Mouse (Mus musculus): ENCODE results near the gene Ppp4r3a. TPM values are rescaled to one million over a fixed set of nuclear protein-coding genes. Genes with fewer than 3 reads are reported as not detected.

Ppp4r3a gene
- polyA plus RNA-seq, 1 experiment from 2014 or later: 45.2 TPM

- WGBS: 88% methylated on average over 4 of the region's 4 CpGs
- ATAC-seq (ENCODE audit: insufficient number of reproducible peaks, insufficient read depth, low FRiP score, low read depth): no peak
Observed at GRCm38 (mm10) chr12:101074821-101075429, 8.6 kb downstream of the Ppp4r3a start.

DNA sequence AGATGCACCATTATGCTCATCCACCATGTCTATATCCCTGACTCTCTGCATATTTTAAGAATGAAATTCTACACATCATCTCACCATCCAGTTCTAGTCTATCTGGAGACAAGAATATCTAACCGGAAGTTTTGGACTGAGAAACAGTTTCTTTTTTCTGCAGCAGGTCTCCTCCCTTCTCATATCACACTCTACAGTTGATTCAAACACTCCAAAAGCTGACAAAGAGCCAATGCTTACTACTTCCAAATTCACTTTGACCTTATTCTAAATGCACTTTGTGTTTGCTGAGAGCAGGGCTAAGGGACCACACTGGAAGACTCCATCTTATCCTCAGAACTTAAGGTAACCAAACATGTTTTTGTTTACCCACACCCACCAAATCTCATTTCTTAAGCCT, 13.7 kb downstream of the Ppp4r3a start:
- Histone ChIP-seq H3K4me2 (replicated peaks; ENCODE audit: low read depth, low read length) (no peak overlapping the region), H3K4me1 (ENCODE audit: control insufficient read depth, insufficient read depth, low read length) (no peaks in the 10 kb centered on the region), H3K36me3 (ENCODE audit: control insufficient read depth, insufficient read depth, low read length) (peaks cover 10% of the 10 kb centered on the region), H3K4me3 (ENCODE audit: low read depth, low read length) (no peak overlapping the region), H3K27ac (ENCODE audit: low read length) (no peak overlapping the region), H3K9ac (replicated peaks; ENCODE audit: low read depth, low read length) (no peak overlapping the region), H3K27me3 (ENCODE audit: control insufficient read depth, insufficient read depth, low read length) (no peaks in the 10 kb centered on the region), H3K9me3 (ENCODE audit: control insufficient read depth, low read depth, low read length) (no peaks in the 10 kb centered on the region)
- 95% methylated on average over 1 of the region's 1 CpGs for WGBS
- ATAC-seq (ENCODE audit: insufficient number of reproducible peaks, insufficient read depth, low FRiP score, low read depth): no peak

More at GRCm38 (mm10) chr12:101074821-101075429, 8.6 kb downstream of the Ppp4r3a start:
- no peaks in the 10 kb centered on the region for H3K9me3 ChIP-seq (ENCODE audit: control insufficient read depth, low read depth, low read length)
- no peak overlapping the region for H3K4me3 ChIP-seq (ENCODE audit: low read depth, low read length)
- H3K4me2 ChIP-seq (replicated peaks; ENCODE audit: low read depth, low read length): no peak overlapping the region
- H3K36me3 ChIP-seq (ENCODE audit: control insufficient read depth, insufficient read depth, low read length): peaks cover 5% of the 10 kb centered on the region; the same call in 1 of the 2 replicates
- no peaks in the 10 kb centered on the region for H3K4me1 ChIP-seq (ENCODE audit: control insufficient read depth, insufficient read depth, low read length)
- no peak overlapping the region for H3K27ac ChIP-seq (ENCODE audit: low read length)
- no peaks in the 10 kb centered on the region for H3K27me3 ChIP-seq (ENCODE audit: control insufficient read depth, insufficient read depth, low read length)
- H3K9ac ChIP-seq (replicated peaks; ENCODE audit: low read depth, low read length): no peak overlapping the region

DNA sequence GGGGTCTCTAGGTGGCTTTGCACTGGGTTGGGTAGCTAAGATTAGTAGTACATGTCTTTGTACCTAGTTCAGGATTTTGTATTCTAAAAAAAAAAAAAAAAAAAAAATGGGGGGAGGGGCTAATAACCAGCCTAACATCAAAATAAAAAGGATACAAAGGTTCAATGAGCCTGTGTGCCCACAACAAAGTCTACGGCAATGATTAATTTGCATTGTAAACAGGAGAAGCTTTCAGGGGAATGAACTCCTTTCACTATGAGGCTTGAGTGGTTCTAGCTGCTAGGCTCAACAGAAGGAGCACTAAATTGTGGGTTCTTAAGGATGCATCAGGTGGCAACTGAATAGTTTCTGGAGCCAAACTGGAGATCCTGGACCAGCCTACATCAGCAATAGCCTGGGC, 17.2 kb downstream of the Ppp4r3a start:
- no peak overlapping the region for H3K4me2 ChIP-seq (replicated peaks; ENCODE audit: low read depth, low read length)
- no peak overlapping the region for H3K4me3 ChIP-seq (ENCODE audit: low read depth, low read length)
- H3K9me3 ChIP-seq (ENCODE audit: control insufficient read depth, low read depth, low read length): no peaks in the 10 kb centered on the region
- H3K36me3 ChIP-seq (ENCODE audit: control insufficient read depth, insufficient read depth, low read length): peaks cover 35% of the 10 kb centered on the region
- 77% methylated on average over 1 of the region's 1 CpGs for WGBS
- no peak for ATAC-seq (ENCODE audit: insufficient number of reproducible peaks, insufficient read depth, low FRiP score, low read depth)
- H3K27ac ChIP-seq (ENCODE audit: low read length): no peak overlapping the region
- no peaks in the 10 kb centered on the region for H3K27me3 ChIP-seq (ENCODE audit: control insufficient read depth, insufficient read depth, low read length)
- H3K9ac ChIP-seq (replicated peaks; ENCODE audit: low read depth, low read length): no peak overlapping the region
- no peaks in the 10 kb centered on the region for H3K4me1 ChIP-seq (ENCODE audit: control insufficient read depth, insufficient read depth, low read length)

DNA sequence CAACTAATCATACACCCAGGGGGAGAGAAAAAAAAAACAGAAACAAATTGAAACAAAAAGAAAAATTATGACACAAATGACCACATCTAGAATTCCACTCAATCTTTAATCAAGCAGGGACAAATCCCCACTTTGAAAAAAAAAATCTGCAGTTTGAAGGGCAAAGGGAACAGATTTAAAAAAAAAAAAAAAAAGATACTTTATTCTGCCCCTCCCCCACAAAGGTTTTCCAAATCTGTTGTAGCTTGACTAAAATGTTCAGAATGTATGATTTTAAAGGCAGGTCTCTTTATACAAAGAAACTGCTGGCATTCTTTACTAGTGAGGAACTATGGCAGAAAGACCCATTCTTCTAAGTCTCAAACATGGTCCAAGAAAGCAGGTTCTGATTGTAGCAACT, 43.5 kb downstream of the Ppp4r3a start:
- H3K4me1 ChIP-seq (ENCODE audit: control insufficient read depth, insufficient read depth, low read length): no peaks in the 10 kb centered on the region
- H3K9me3 ChIP-seq (ENCODE audit: control insufficient read depth, low read depth, low read length): no peaks in the 10 kb centered on the region
- no peak overlapping the region for H3K4me3 ChIP-seq (ENCODE audit: low read depth, low read length)
- H3K27ac ChIP-seq (ENCODE audit: low read length): no peak overlapping the region
- no peak for ATAC-seq (ENCODE audit: insufficient number of reproducible peaks, insufficient read depth, low FRiP score, low read depth)
- H3K27me3 ChIP-seq (ENCODE audit: control insufficient read depth, insufficient read depth, low read length): no peaks in the 10 kb centered on the region
- H3K9ac ChIP-seq (replicated peaks; ENCODE audit: low read depth, low read length): no peak overlapping the region
- H3K36me3 ChIP-seq (ENCODE audit: control insufficient read depth, insufficient read depth, low read length): peaks cover 52% of the 10 kb centered on the region
- H3K4me2 ChIP-seq (replicated peaks; ENCODE audit: low read depth, low read length): no peak overlapping the region

DNA sequence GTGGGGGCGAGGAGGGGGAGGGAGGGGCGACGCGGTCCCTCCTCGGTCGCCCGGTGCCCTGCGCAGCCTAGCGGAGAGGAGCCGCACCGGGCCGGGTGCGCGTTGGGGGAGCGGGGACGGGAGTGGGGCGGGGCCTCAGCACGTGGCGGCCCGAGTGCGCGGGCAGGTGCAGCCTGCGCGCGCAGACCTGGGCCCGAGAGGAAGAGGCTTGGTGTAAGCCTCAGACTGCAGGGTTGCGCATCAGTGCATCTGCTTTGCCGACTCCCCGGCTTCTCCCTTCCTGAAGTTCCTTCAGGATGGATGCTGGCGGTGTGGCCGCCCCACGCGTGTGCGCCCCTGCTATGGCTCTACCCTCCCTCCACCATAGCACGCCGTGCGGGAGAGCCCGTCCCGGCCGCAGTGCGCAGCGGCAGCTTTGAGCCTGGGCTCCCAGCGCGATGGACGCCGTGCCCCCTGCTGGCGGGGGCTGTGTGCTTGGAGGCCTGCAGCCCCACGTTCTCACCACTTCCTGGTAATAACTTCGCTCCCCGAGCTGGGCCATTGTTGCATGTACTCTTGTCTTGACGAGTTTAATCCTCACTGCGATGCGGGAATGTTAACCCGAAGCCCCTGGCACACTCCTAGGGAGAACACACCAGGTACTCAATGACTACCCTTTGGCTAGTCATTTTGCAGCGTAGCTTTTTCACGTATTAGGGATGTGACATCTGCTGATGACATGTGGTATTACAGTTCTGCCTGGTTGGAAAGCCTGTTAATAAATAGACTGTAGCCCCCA, 54.4 kb downstream of the Ppp4r3a start, which contains the start of gene Ccdc88c:
Ccdc88c (minus strand) TSS at position 103 of the 778 bp plus-strand sequence.
- peak within 1 kb of the TSS; percentile 87 for H3K27ac ChIP-seq (ENCODE audit: low read length)
- WGBS: 0% methylated on average over 47 of the region's 56 CpGs
- H3K4me2 ChIP-seq (replicated peaks; ENCODE audit: low read depth, low read length): peak within 1 kb of the TSS; percentile 94
- peak within 1 kb of the TSS; percentile 65 for H3K9ac ChIP-seq (replicated peaks; ENCODE audit: low read depth, low read length)
- H3K9me3 ChIP-seq (ENCODE audit: control insufficient read depth, low read depth, low read length): no peaks in the 10 kb centered on the region
- ATAC-seq (ENCODE audit: insufficient number of reproducible peaks, insufficient read depth, low FRiP score, low read depth): peak; percentile 90
- no peaks in the 10 kb centered on the region for H3K27me3 ChIP-seq (ENCODE audit: control insufficient read depth, insufficient read depth, low read length)
- peaks cover 10% of the 10 kb centered on the region for H3K4me1 ChIP-seq (ENCODE audit: control insufficient read depth, insufficient read depth, low read length)
- peak within 1 kb of the TSS; percentile 64 for H3K4me3 ChIP-seq (ENCODE audit: low read depth, low read length)
- no peaks in the 10 kb centered on the region for H3K36me3 ChIP-seq (ENCODE audit: control insufficient read depth, insufficient read depth, low read length)

DNA sequence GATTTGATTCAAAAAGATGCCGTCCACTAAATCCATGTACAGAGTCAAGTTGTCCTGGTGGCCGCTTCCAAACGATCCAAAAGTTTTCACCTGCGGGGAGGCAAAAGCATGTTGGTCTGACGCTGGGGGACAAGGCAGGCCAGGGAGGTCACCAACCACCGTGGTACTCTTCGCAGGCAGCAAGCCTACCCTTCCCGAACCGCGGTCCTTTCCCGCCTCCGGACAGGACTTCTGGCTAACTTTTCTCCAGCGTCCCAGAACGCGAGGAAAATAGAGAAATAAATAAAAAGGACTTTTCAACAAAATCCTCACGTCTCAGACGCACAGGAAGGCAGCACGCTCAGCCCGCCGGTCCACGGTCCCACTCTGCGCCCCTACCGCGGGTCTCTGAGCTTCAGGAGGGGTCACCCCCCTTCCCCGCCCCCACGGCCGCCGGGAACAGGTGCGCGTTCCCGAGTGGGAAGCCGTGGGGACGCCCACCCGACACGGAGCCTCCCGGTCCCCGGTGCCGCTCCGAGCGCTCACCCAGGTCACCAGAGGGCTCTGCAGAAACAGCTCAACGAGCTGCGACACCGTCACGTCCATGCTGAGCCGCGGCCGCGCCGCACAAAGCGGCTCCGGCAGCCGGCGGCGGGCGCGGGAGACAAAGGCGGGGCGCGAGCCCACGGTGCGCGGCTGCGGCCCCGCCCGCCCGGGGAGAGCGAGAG, 55.1 kb downstream of the Ppp4r3a start:
- Histone ChIP-seq H3K27ac (ENCODE audit: low read length) (peak overlapping the region; percentile 87), H3K9ac (replicated peaks; ENCODE audit: low read depth, low read length) (peak overlapping the region; percentile 65), H3K4me1 (ENCODE audit: control insufficient read depth, insufficient read depth, low read length) (peaks cover 10% of the 10 kb centered on the region), H3K4me2 (replicated peaks; ENCODE audit: low read depth, low read length) (peak overlapping the region; percentile 94), H3K27me3 (ENCODE audit: control insufficient read depth, insufficient read depth, low read length) (no peaks in the 10 kb centered on the region), H3K9me3 (ENCODE audit: control insufficient read depth, low read depth, low read length) (no peaks in the 10 kb centered on the region), H3K4me3 (ENCODE audit: low read depth, low read length) (peak overlapping the region; percentile 64), H3K36me3 (ENCODE audit: control insufficient read depth, insufficient read depth, low read length) (no peaks in the 10 kb centered on the region)
- no peak for ATAC-seq (ENCODE audit: insufficient number of reproducible peaks, insufficient read depth, low FRiP score, low read depth)
- WGBS: under 1% methylated on average over 66 of the region's 67 CpGs

- H3K4me1 ChIP-seq (ENCODE audit: control insufficient read depth, insufficient read depth, low read length): peaks cover 10% of the 10 kb centered on the region
- 0 out of 2 replicates have a peak overlapping the region, but pooled peaks have one; percentile 2 for H3K9ac ChIP-seq (replicated peaks; ENCODE audit: low read depth, low read length)
- WGBS: 4% methylated on average over 19 of the region's 19 CpGs
- peak overlapping the region; percentile 64 for H3K4me3 ChIP-seq (ENCODE audit: low read depth, low read length)
- no peaks in the 10 kb centered on the region for H3K36me3 ChIP-seq (ENCODE audit: control insufficient read depth, insufficient read depth, low read length)
- H3K4me2 ChIP-seq (replicated peaks; ENCODE audit: low read depth, low read length): peak overlapping the region; percentile 94
- no peak overlapping the region for H3K27ac ChIP-seq (ENCODE audit: low read length)
- ATAC-seq (ENCODE audit: insufficient number of reproducible peaks, insufficient read depth, low FRiP score, low read depth): no peak
- H3K9me3 ChIP-seq (ENCODE audit: control insufficient read depth, low read depth, low read length): no peaks in the 10 kb centered on the region
- no peaks in the 10 kb centered on the region for H3K27me3 ChIP-seq (ENCODE audit: control insufficient read depth, insufficient read depth, low read length)
Observed at GRCm38 (mm10) chr12:101027451-101028246, 55.9 kb downstream of the Ppp4r3a start.

- H3K27ac ChIP-seq (ENCODE audit: low read length): no peak overlapping the region
- no peaks in the 10 kb centered on the region for H3K9me3 ChIP-seq (ENCODE audit: control insufficient read depth, low read depth, low read length)
- H3K27me3 ChIP-seq (ENCODE audit: control insufficient read depth, insufficient read depth, low read length): no peaks in the 10 kb centered on the region
- 15% methylated on average over 14 of the region's 14 CpGs for WGBS
- no peaks in the 10 kb centered on the region; the same call in 1 of the 2 replicates for H3K36me3 ChIP-seq (ENCODE audit: control insufficient read depth, insufficient read depth, low read length)
- H3K4me1 ChIP-seq (ENCODE audit: control insufficient read depth, insufficient read depth, low read length): peaks cover 10% of the 10 kb centered on the region
- H3K4me3 ChIP-seq (ENCODE audit: low read depth, low read length): peak overlapping the region; percentile 64; the same call in 1 of the 2 replicates
- 0 out of 2 replicates have a peak overlapping the region, but pooled peaks have one; percentile 11 for H3K9ac ChIP-seq (replicated peaks; ENCODE audit: low read depth, low read length)
- ATAC-seq (ENCODE audit: insufficient number of reproducible peaks, insufficient read depth, low FRiP score, low read depth): no peak
- H3K4me2 ChIP-seq (replicated peaks; ENCODE audit: low read depth, low read length): peak overlapping the region; percentile 94
Observed at GRCm38 (mm10) chr12:101026946-101027345, 56.6 kb downstream of the Ppp4r3a start.
